Mouse (Mus musculus): ENCODE data around the gene Tmem174. TPM values are rescaled to one million over a fixed set of nuclear protein-coding genes. Genes with fewer than 3 reads are reported as not detected.

Tmem174 gene
- total RNA-seq, 2 experiments from 2014 or later = 0.23 TPM; not detected in 1

GRCm38 (mm10) chr13:98633641-98634484, 3.3 kb downstream of the Tmem174 start:
- no peak for DNase-seq (ENCODE audit: low spot score in 2 of 2)

- no peak for DNase-seq (ENCODE audit: low spot score in 2 of 2)
These were observed 4.8 kb downstream of the Tmem174 start for GRCm38 (mm10) chr13:98632306-98632942.

DNA sequence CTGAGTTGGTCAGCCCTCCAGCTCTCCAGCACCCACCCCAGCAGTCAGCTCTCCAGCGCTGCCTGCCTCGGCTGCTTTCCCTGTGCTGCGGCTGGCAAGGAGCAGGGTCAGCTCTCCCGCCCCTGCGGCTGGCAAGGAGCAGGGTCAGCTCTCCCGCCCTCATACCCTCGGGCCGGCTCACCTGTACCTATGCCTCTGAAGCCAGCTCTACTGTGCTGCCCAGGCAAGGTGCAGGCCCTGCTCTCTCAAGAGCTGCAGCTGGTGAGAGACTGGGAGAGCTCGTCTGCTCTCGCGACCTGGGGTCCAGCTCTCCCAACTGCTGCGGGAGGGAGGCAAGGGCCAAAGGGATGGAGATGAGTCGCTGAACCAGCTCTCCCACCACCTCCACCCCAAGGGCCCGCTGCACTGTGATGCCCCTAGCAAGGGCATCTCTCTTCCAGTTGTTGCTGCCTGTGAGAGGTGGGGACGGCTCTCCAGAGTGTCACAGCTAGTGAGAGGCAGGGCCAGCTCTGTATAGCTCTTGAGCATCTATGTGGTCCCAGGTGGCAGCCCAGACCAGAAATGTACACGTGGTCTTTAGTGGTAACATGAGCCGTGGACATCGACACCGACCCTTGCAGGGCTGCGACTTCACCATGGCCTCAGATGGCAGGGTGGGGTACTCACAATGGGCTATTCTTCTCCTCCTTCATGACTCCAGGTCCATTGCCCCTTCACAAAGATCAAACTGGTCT, 5.9 kb downstream of the Tmem174 start:
- no peak for DNase-seq (ENCODE audit: low spot score in 2 of 2)

DNA sequence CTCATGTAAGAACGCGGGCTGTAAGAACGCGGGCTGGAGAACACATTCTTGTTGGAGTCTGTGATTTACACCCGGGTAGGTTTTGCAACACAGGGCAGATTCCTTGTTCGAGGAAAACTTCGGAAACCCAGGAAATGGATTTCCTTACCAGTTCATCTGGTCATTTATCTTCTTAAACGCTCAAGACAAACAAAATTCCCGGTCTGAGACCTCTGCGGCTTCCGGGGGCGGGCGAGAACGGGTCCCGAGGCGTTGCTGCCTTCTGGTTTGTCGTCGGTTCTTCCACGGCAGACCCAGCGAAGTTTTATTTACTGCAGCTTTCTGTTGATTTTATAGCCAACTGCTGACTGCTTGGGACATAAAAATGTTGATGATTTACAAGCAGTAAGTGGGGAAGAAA, 10.5 kb downstream of the Tmem174 start:
- DNase-seq (ENCODE audit: low spot score in 2 of 2) = no peak

- DNase-seq (ENCODE audit: low spot score in 2 of 2) = no peak
These were observed 12.7 kb downstream of the Tmem174 start for GRCm38 (mm10) chr13:98624506-98624905.

GRCm38 (mm10) chr13:98622881-98623549, 14.2 kb downstream of the Tmem174 start:
- DNase-seq (ENCODE audit: low spot score in 2 of 2) = no peak

DNA sequence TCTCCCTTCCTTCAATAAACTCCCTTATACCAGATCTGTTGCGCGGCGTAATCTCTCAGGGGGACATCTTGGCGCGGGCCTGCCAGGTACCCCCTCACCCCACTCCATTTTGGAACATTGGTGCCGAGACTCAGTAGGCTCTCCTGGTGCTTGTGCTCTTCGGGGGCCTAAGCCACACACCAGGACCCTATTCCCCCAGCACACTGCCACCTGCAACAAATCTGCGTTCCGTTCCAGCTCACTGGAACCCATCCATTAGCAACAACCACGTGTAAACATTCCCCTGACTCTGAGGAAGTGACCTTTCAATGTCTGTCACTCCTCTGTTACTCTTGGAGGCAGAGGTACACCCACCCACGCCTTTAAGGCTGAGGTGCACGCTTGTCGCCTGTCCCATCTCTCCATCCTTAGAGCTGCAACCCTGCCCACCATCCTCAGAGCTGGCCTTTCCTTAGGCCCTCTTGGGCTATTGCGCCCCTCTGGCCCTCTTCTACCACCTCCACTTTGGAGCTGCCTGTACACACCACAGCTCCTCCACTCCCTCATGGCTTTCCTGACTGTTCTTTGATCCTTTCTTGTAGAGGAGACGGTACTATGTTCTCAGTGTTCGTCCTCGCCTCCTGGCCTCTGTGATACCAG, 19.7 kb downstream of the Tmem174 start:
- no peak for DNase-seq (ENCODE audit: low spot score in 2 of 2)

DNA sequence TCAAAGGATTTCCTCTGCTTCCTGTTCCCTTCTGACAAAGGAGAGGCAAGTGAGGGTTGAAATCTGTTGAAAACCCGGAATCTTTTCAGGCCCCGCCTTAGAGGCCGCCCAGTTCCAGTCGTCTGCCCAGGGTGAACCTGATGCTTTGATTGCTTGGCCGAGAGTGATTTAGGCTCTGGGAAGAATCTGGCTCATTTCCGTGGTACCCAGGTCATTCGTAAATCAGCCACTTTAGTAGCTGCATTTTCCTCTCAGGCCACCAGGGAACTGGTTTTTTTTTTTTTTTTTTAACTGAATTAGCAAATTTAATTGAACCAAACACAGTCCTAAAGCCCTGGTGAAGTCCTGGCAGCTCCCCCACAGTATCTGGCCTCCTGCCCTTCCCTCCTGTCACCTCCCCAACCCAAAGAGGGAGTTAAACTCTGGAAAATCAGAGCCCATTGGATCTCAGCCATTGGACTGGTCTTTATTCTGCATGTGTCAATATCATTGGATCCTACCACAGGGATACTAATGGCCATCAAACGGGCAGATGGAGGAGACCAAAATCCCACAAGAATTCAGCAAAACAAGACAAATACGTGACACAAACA, 29.2 kb downstream of the Tmem174 start:
- no peak for DNase-seq (ENCODE audit: low spot score in 2 of 2)

DNA sequence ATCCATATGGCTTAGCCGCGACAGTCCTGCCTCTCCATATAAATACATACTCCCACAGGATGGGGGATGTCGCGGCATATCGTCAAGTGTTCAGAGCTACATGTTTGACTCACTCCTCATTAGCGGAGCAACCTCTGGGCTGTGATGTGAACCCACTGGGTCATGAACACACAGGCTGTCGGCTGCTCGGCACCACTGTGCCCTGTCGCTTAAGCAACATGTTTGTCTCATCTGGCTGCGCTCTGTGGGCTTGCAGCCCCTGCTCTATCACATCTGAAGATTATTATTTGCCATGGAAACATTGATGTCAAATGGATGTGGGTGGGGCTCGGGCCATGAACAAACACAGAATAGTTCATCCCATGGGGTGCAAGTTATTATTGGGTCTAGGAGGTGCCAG, 33.4 kb downstream of the Tmem174 start:
- no peak for DNase-seq (ENCODE audit: low spot score in 2 of 2)

DNA sequence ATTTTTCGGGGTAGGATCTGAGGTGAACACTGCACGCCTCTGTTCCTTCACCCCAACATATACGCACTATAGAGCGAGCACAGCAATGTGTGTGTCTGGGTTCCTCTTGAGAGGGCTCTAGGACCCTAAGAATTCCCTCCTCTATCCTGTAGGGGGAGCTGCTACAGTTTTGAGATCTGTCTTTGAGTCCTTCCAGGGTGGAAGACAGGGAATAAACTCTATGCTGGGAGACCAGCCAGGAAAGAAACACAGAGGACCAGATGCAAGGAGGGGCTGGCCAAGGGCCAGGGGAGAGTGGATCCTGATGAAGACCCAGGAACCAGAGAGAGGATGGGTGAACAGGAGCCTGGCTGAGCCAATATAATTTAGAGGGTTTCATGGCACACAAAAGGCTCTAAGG, 40.5 kb downstream of the Tmem174 start:
- DNase-seq (ENCODE audit: low spot score in 2 of 2) = no peak

DNA sequence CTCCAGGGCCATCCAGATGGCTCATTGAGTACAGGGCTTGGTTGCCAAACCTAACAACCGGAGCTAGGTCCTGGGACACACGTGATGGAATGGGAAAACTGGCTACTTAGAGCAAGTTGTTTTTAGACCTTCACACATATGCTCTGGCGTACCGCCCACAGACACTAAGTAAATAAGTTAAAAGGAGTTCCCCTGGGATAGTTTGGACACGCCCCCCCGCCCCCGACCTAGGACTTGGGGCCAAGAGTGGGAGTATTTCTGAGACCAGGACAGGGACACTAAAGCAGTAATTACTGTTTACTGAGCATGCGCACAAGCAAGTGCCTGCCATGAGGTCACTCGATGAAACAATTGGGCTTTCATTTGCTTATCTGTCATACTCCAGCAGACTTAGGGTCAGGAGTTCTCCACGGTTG, 42.5 kb downstream of the Tmem174 start:
- no peak for DNase-seq (ENCODE audit: low spot score in 2 of 2)

DNA sequence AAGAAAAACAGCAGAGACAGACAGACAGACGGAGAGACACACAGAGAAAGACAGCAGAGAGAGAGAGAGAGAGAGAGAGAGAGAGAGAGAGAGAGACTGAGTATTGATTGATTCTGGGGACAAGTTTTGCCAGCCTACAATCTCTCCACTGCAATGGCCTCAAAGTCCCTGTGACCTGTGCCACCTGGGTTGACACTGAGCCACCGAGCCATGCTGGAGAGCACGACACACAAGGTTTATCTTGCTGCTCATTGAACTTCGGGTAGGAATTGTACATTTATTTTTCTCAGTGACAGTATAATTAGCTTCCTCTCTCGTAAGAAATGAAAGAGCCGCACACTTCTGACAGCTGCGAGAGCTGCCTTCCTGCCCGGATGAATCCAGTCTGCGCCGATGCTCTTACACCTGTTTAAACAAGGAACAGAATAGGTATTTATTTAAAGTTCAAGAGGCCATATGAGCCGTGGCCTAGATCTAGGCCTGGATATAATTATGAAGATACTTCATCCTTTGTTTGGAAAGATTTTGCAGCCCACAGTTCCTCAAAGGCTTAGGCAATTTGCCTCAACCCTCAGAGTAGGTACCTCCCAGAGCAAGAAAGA, 43.2 kb downstream of the Tmem174 start:
- DNase-seq (ENCODE audit: low spot score in 2 of 2) = no peak

DNA sequence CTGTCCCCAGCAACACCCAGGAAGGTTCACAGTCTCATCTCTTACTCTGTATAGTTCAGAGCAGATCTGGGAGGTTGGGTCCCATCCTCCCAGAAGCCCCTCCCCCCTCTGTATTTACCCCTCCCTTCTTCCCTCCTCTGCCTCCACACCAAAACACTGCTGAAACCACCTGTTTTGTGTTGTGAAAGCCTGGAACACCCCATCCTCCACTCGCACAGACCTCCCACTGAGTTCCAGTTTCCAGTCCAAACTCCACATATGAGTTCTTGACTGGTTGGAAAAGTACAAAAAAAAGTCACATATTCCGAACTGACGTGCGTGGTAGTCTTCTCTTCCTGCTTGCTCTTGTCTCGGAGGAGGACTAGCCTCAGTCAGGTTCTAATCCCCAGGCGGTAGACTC, 45.8 kb downstream of the Tmem174 start:
- DNase-seq (ENCODE audit: low spot score in 2 of 2) = no peak

DNA sequence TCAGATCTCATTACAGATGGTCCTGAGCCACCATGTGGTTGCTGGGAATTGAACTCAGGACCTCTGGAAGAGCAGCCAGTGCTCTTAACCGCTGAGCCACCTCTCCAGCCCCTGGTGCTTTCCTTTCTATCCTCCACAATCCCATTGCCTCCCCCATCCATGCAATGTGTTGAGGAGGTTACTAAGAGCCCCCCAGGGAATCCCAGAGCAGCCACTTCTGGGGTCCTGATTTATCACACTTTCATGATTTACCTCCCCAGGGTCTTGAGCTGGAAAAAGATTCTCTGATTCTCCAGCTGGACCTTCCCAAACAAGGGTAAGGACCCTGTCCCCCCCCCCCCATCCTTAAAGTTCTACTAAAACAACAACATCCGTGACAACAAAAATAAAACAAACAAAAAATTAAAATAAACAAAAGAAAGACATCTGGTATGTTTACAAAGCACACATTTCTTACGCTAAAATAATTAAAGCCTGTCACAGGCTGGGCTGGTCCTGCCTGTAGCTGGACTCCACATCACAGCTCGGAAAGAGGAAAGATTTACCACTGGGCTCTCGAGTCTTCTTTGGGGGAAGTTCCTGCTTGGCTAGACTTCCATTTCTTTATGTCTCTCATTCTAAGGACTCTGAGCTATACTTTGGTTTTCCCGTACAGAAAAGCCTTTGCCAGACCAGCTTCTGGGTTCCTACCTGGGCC, 46.4 kb downstream of the Tmem174 start:
- no peak for DNase-seq (ENCODE audit: low spot score in 2 of 2)

DNA sequence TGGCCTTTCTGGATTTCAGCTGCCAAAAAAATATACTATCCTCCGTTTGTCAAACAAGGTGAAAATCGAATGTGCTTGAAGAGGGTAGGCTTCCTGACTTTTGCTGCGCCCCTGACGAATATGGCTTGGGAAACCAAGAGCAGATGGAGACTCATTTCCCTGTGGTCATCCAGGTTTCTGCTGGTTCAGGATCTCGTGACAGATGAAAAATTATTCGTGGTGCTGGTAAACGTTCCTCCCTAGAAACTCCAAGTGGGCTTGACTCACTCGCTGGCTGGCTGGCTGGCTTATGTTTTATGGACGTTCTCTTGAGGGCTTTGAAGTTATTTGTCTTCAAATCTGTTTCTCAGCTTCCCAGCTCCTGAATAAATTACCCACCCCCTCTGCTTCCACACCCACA, 47.6 kb downstream of the Tmem174 start:
- DNase-seq (ENCODE audit: low spot score in 2 of 2) = no peak

DNA sequence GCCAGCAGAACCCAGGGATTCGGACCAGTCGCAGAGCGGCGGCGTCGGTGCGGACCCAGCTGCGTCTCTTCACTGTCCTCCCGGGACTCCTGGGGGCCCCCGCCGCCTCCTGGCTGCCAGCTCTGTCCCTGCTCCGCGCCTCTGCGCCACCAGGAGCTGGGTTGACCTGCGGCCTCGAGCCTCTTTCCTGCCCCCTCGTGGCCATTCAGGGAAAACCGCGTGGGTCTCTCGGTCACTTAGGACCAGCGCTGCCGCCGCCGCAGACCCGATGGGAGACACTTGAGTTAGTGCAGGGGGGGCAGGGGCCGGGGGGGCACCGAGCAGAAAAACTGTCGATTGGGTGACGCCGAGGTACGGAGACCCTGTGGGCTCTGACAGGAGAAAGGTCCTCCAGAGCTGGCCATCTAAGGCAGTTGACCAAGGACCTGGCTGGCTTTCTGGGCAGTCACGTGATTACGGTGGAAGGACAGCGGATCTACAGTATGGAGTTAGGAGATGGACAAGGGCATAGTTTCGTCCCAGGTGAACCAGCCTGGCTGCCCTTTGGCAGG, 48.2 kb downstream of the Tmem174 start:
- DNase-seq (ENCODE audit: low spot score in 2 of 2) = peak; percentile 71 to 77

GRCm38 (mm10) chr13:98588480-98588879, 48.7 kb downstream of the Tmem174 start:
- no peak for DNase-seq (ENCODE audit: low spot score in 2 of 2)

- no peak for DNase-seq (ENCODE audit: low spot score in 2 of 2)
These were observed 49.6 kb downstream of the Tmem174 start for GRCm38 (mm10) chr13:98587639-98588038.

Data from adrenal gland, adult 18-20 months (tissue).